Comparison of ENCODE assay signal across 24 mouse cellular contexts in genomic region chr2:65820114-65820769, GRCm38 (mm10). TPM values are rescaled to one million over a fixed set of nuclear protein-coding genes. Genes with fewer than 3 reads are reported as not detected.
DNase-seq lines count a peak whose midpoint lies in the region; ATAC-seq lines count a peak whose summit lies in the region.
"Had no signal": no experiment of that assay in that cellular context is flagged by ENCODE, and none has a peak within 500 bp of the region (broad histone marks: within the 10 kb centered on the region; RNA-seq: fewer than 3 reads in every experiment).

No protein-coding gene starts in this region.

- H3K4me2 ChIP-seq in heart, embryonic 12.5 days = no peak overlapping the region
- peak overlapping the region; percentile 59 for H3K4me2 ChIP-seq in liver, embryonic 15.5 days
- H3K4me2 ChIP-seq: embryonic facial prominence, embryonic 13.5 days; intestine, embryonic 15.5 days; limb, embryonic 15.5 days; midbrain, embryonic 11.5 days had no signal

- H3K36me3 ChIP-seq in heart, embryonic 12.5 days = no peaks in the 10 kb centered on the region
- no peaks in the 10 kb centered on the region for H3K36me3 ChIP-seq in liver, embryonic 15.5 days (replicated peaks)
- H3K36me3 ChIP-seq: embryonic facial prominence, embryonic 13.5 days; hindbrain, embryonic 10.5 days; intestine, embryonic 15.5 days; limb, embryonic 15.5 days had no signal

- WGBS in heart, embryonic 12.5 days = 70% methylated on average over 4 of the region's 4 CpGs
- 42% methylated on average over 4 of the region's 4 CpGs for WGBS in liver, embryonic 15.5 days (ENCODE audit: insufficient replicate concordance)

- H3K27ac ChIP-seq in heart, embryonic 12.5 days (ENCODE audit: poor library complexity, severe bottlenecking) = no peak overlapping the region
- peak overlapping the region; percentile 95 for H3K27ac ChIP-seq in liver, embryonic 15.5 days (replicated peaks)
- H3K27ac ChIP-seq: embryonic facial prominence, embryonic 13.5 days; heart, adult 2 months; hindbrain, embryonic 10.5 days; intestine, embryonic 15.5 days; limb, embryonic 15.5 days; macrophage had no signal

- DNase-seq in heart, adult 11 months = no peak
- no peak for DNase-seq in kidney, postnatal 36 days
- DNase-seq in left cerebral cortex, postnatal 10 days (ENCODE audit: extremely low spot score in 1 of 2, low spot score in 2 of 2) = no peak
- no peak for DNase-seq in layer of hippocampus, postnatal 25 days (ENCODE audit: extremely low spot score in 1 of 2, low spot score in 1 of 2)
- DNase-seq: adrenal gland, postnatal 25 days; cerebellum, adult 18-20 months; cerebellum, postnatal 25 days; gastrocnemius, postnatal 25 days; heart, adult 2 months; kidney, adult 8-10 months; kidney, postnatal 14 days; thymus, postnatal 14 days had no signal

- no peaks in the 10 kb centered on the region for H3K4me1 ChIP-seq in heart, embryonic 12.5 days (replicated peaks)
- peaks cover 46% of the 10 kb centered on the region for H3K4me1 ChIP-seq in liver, embryonic 15.5 days (replicated peaks)
- H3K4me1 ChIP-seq: hindbrain, embryonic 10.5 days; intestine, embryonic 15.5 days; limb, embryonic 15.5 days had no signal

- H3K27me3 ChIP-seq in heart, embryonic 12.5 days (replicated peaks) = no peaks in the 10 kb centered on the region
- H3K27me3 ChIP-seq in liver, embryonic 15.5 days = no peaks in the 10 kb centered on the region
- H3K27me3 ChIP-seq: embryonic facial prominence, embryonic 13.5 days; intestine, embryonic 15.5 days; limb, embryonic 15.5 days had no signal

- intact Hi-C loops in left cerebral cortex, postnatal 10 days (cut with DNase I) = no loop called here

- no peak overlapping the region for H3K4me3 ChIP-seq in heart, embryonic 12.5 days
- H3K4me3 ChIP-seq in liver, embryonic 15.5 days (replicated peaks) = no peak overlapping the region; the same call in 1 of the 2 replicates
- H3K4me3 ChIP-seq: embryonic facial prominence, embryonic 13.5 days; heart, adult 2 months; hindbrain, embryonic 10.5 days; intestine, embryonic 15.5 days; limb, embryonic 15.5 days had no signal

- ATAC-seq in heart, embryonic 12.5 days (ENCODE audit: insufficient number of reproducible peaks, low FRiP score) = peak; percentile 63
- ATAC-seq in erythroid progenitor cell, adult 5-6 weeks (replicated peaks; ENCODE audit: low FRiP score, poor library complexity, severe bottlenecking) = peak; percentile 96
- ATAC-seq in liver, embryonic 15.5 days (ENCODE audit: insufficient read depth) = peak; percentile 94
- ATAC-seq: CD4-positive, CD25-positive, alpha-beta regulatory T cell, adult 4 months; forebrain, embryonic 16.5 days; hindbrain, embryonic 16.5 days; intestine, embryonic 15.5 days had no signal

- no peaks in the 10 kb centered on the region for H3K9me3 ChIP-seq in heart, embryonic 12.5 days (replicated peaks)
- H3K9me3 ChIP-seq in liver, embryonic 15.5 days (replicated peaks) = no peaks in the 10 kb centered on the region
- H3K9me3 ChIP-seq: embryonic facial prominence, embryonic 13.5 days; hindbrain, embryonic 10.5 days; intestine, embryonic 15.5 days; limb, embryonic 15.5 days had no signal

- H3K9ac ChIP-seq in heart, embryonic 12.5 days = no peak overlapping the region
- H3K9ac ChIP-seq in liver, embryonic 15.5 days = 0 out of 2 replicates have a peak overlapping the region, but pooled peaks have one; percentile 43
- H3K9ac ChIP-seq: embryonic facial prominence, embryonic 13.5 days; intestine, embryonic 15.5 days; limb, embryonic 15.5 days had no signal

RNA-seq across cellular contexts. Expression of gene Csrnp3, which starts 25.3 kb away (rescaled TPM):
- 0.87 and 1.0 TPM in 2 replicates for polyA plus RNA-seq in heart, embryonic 12.5 days (2016; fragmentation: Nextera tagmentation; extraction: Ambion mirVana)
- not detected in 2 replicates for total RNA-seq in erythroid progenitor cell, adult 5-6 weeks (2015; ENCODE audit: low replicate concordance)
- total RNA-seq in erythroid progenitor cell, adult 5-6 weeks (2017; ENCODE audit: low replicate concordance) = not detected in 2 replicates
- 0.05 and 0.14 TPM in 2 replicates for polyA plus RNA-seq in liver, embryonic 15.5 days (2015; fragmentation: Nextera tagmentation; extraction: Ambion mirVana)
- total RNA-seq in left cerebral cortex, postnatal 10 days (2021) = 100 to 1,000 TPM in 1 of 2 experiments, 10 to 100 TPM in 1; 97.7 to 107 TPM
- 10 to 100 TPM; 72.7 to 82.4 TPM for total RNA-seq in layer of hippocampus, postnatal 25 days (2021)
- polyA plus RNA-seq: CD4-positive, CD25-positive, alpha-beta regulatory T cell, adult 4 months; macrophage had no signal

Comparison
In these comparisons a context has a peak if more than half of its experiments do, and no peak if none do; other contexts are left out.
1. RNA of gene Csrnp3, which starts 25.3 kb away (total RNA-seq): 97.7 to 107 TPM in left cerebral cortex, postnatal 10 days and 72.7 to 82.4 TPM in layer of hippocampus, postnatal 25 days; not detected in erythroid progenitor cell, adult 5-6 weeks; every median in the first group is over 10 times any median in the second.
2. Peak in every context shown above with its lines, with median percentiles within 50 percentile points of each other: ATAC-seq.